Mouse (Mus musculus) ovary, postnatal 14 days (tissue): ENCODE results near the gene Thap8.

ENCODE experiments used
- DNase-seq: peaks from one replicate; pipeline ENCODE4 v3.0.0; 2022; ENCODE audit warnings: low spot score

The Thap8 gene

DNA sequence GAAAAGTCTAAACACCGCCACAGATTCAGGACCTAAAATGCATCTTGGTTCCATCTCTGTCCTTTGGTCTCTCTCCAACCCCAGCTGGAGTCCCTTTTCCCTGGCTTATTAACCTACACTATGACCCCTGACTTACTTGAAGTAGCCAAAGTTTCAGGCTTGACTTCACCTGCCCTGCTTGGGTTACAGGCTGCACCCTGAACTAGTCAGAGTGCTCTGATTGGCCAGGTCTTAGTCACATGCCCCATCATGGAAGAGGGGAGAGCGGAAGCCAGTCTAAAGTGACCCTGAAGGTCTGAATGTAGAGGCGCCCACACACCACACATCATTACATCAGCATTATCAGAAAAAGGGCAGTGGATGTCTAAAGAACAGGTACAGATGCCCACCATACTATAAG is 38.2 kb downstream of the Thap8 start:
- DNase-seq: no peak

- no peak for DNase-seq
Observed at GRCm38 (mm10) chr7:30320946-30321345, 41.1 kb downstream of the Thap8 start.

GRCm38 (mm10) chr7:30321539-30322284 is 41.8 kb downstream of the Thap8 start, which contains the start of gene E130208F15Rik:
E130208F15Rik (plus strand) TSS chr7:30321740.
- peak; percentile 29 for DNase-seq

DNA sequence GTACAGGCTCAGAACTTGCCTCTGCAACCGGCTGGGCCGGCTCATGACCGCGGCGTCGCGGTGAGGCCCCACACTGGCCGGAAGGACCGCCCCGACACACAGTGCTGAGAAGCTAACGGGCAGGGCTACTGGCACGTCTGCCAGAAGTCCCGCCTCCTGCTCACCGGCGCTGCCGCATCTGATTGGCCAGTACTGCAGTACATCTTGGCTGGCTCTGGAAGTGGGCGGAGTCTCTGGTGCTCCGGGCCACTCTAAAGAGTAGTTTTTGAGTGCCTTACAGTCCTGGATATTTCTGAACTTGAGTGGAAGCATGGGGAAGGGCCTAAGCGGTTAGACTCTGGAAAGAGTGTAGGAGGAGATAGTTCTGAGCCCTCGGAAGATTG is 42.4 kb downstream of the Thap8 start:
- peak; percentile 95 for DNase-seq

DNA sequence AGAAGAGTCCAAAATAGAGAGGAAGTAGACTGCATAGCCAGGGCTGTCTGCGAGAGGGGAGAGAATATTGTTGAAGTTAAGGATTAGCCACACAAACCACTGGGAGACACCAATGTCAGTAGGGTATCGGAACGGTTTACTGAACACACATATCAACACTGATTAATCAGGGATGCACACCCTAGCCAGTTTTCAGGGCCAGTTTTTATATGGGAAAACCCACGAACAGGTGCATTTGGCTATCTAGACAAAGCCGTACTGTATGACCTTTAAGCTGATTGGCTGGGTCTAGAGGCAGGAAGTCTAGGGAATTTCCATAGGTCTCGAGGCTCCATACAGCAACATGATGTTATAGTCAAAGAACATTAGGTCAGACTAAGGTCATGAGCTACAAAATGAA is 43.0 kb downstream of the Thap8 start:
- DNase-seq: no peak

DNA sequence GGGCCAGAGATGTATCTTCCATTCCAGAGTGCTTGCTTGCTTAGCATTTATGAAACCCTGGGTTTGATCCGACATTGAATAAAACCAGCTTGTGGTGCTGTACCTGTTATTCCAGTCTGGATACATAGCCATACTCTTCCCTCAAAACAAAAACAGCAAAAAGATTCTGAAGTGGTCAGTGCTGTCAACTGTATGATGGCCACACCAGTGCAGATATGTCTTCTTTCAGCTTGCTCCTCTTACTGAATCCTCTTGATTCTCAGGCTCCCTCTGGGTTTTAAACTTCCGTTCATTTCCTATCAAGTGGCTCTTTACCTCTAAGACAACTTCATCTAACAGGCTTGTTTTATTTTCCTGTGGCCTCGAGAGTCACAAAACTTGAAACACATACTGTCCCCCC is 43.9 kb downstream of the Thap8 start, which contains the start of gene Sdhaf1:
Sdhaf1 (minus strand) TSS at position 101 of the 400 bp plus-strand sequence.
- no peak for DNase-seq

- DNase-seq: no peak
Observed at GRCm38 (mm10) chr7:30324300-30324944, 44.5 kb downstream of the Thap8 start.

DNA sequence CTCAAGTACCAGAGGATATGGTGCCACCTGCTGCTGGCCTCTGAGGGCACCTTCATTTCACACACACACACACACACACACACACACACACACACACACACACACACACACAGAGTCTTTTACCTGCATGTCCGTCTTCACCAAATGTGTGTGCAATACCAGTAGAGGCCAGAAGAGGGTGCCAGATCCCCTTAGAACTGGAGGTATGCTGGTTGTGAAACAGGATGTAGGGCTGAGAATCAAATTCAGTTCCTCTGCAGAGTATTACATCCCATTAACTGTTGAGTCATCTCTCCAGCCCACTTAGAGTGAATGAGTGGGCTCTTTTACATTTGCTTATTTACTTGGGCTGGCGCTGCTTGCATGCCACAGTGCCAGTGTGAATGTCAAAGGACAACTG is 45.5 kb downstream of the Thap8 start:
- peak; percentile 45 for DNase-seq

- no peak for DNase-seq
Observed at GRCm38 (mm10) chr7:30326427-30326826, 46.5 kb downstream of the Thap8 start.

GRCm38 (mm10) chr7:30327140-30327539 is 47.2 kb downstream of the Thap8 start:
- no peak for DNase-seq

DNA sequence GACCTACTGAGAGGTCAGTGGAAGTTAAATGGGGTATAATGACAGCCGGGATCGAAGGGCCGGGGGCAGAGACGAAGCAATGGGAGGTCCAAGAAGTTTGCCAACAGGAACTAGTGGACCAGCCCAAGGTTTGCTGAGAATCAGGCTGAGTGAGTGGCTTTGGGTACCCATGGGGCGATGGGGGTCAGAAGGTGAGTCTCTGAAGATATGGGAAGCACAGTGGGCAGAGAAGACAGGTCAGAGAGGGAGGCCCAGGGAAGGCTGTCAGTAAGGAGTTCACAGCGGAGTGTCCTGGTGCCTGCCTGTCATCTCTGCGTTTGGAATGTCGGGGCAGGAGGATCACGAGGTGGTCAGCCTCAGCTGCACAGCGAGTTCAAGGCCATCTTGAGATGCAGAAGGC is 48.5 kb downstream of the Thap8 start:
- no peak for DNase-seq

DNA sequence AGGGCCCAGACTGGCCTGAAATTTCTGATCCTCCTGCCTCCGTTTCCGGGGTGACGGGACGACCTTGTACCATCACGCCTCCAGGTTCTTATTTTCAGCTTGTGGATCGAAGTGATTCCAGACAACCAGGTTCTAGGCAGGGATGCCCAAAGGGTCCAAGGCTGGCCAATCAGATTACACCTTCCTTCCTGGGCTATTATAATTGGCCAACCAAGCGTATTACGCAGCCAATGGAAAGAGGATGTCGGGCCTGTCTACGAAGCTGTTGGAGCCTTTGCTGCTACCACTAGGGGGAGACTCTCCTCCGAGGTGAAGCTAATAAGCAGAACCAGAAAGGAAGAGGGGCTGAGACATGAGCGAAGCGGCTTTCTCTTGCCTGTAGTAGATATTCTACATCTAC is 52.0 kb downstream of the Thap8 start:
- DNase-seq: peak; percentile 62

DNA sequence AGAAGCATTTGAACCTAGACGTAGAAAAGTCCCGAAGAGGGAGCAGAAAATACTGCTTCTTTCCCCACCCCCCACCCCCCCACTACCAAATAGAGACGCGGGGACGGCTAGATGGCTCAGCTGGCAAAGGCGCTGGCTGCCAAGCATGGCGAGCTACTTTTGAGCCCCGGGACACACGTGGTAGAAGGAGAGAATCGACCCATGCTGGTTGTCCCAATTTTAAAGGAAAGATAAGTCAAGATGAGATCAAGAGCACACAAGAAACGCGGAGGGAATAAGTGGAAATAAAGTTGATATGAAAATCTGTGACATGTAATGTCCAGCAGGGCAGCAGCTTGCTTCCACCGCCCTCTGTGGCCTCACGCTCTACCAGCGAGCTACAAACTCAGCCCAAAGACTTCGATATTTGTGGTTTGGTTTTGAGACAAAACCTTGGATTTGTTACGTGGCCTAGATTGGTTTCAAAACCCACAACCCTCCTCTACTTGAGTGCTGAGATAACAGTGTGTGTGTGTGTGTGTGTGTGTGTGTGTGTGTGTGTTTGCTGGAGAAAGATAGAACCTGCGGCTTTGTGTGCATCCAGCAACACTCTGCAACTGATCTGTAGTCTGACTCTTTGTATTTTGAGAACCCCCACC is 52.8 kb downstream of the Thap8 start:
- DNase-seq: no peak

GRCm38 (mm10) chr7:30333436-30333835 is 53.5 kb downstream of the Thap8 start:
- DNase-seq: peak; percentile 44

DNA sequence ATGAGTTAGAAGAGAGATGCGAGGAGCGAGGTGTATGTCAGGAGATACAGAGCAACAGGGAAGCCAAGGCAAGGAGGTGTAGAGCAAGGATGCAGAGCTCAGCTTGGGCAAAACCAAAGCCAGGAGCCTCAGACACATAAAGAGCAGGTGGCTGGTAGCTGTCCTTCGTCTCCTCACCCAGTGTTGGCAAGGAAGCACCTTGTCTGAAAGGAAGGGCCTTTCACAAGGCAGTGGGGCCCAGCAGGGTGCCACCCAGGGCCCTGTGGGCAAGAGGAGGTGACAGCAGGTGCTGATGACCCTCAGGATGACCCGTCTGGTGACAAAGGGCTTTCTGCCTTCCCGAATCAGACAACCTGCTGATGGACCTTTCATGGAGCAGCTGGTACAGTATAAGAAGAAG is 54.7 kb downstream of the Thap8 start:
- no peak for DNase-seq

DNA sequence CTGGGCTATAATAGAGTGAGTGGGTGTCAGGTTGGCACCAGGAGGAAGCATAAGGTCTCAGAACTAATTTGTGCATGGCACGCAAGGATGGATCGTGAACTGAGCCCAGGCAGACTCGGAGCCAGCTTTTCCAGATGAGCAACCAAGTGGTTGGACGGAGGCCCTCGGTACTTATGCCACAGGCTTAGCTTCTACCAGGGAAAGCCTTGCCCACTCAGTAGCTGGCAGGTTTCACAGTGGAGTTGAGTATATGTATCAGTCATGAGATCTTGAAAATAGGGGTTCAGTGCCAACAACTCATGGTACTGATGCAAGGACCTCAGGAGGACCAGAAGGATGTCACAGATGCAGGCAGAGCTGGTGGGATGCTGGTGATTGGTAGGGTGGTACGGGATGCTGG is 55.8 kb downstream of the Thap8 start:
- DNase-seq: no peak

GRCm38 (mm10) chr7:30336384-30336783 is 56.5 kb downstream of the Thap8 start:
- peak; percentile 87 for DNase-seq

GRCm38 (mm10) chr7:30339432-30340109 is 59.7 kb downstream of the Thap8 start:
- DNase-seq: no peak
